ENCODE assay signal across 25 mouse cellular contexts in genomic region chr13:82187196-82187595, GRCm38 (mm10).
DNase-seq lines count a peak whose midpoint lies in the region; ATAC-seq and TF ChIP-seq lines count a peak whose summit lies in the region.
"Had no signal": no experiment of that assay in that cellular context is flagged by ENCODE, and none has a peak within 500 bp of the region (broad histone marks: within the 10 kb centered on the region; RNA-seq: fewer than 3 reads in every experiment).

No protein-coding gene starts in this region.

- no peak overlapping the region for H3K9ac ChIP-seq in midbrain, embryonic 14.5 days (replicated peaks; ENCODE audit: low read length)
- no peak overlapping the region for H3K9ac ChIP-seq in midbrain, postnatal 0 days (replicated peaks; ENCODE audit: low read length, poor library complexity, severe bottlenecking)
- H3K9ac ChIP-seq in ES-E14 (ENCODE audit: insufficient read depth, low read depth, low read length, poor library complexity, severe bottlenecking): no peak overlapping the region
- H3K9ac ChIP-seq: embryonic facial prominence, embryonic 13.5 days; forebrain, embryonic 13.5 days; hindbrain, embryonic 12.5 days; hindbrain, embryonic 15.5 days had no signal

- TF ChIP-seq CTCF in midbrain, postnatal 0 days (IDR thresholded peaks at IDR 0.05): no peak

- H3K4me3 ChIP-seq in midbrain, embryonic 14.5 days (replicated peaks; ENCODE audit: low read depth, low read length): no peak overlapping the region
- H3K4me3 ChIP-seq in midbrain, postnatal 0 days (ENCODE audit: low read depth, low read length): no peak overlapping the region
- no peak overlapping the region for H3K4me3 ChIP-seq in ES-E14 (ENCODE audit: insufficient read depth in 1 of 2, low read depth in 1 of 2, low read length in 2 of 2, poor library complexity in 1 of 2, severe bottlenecking in 1 of 2)
- H3K4me3 ChIP-seq: embryonic facial prominence, embryonic 10.5 days; embryonic facial prominence, embryonic 13.5 days; erythroblast, embryonic 14.5 days; forebrain, embryonic 13.5 days; heart, adult 2 months; hindbrain, embryonic 12.5 days; hindbrain, embryonic 15.5 days had no signal

- no peak overlapping the region for H3K4me2 ChIP-seq in midbrain, embryonic 14.5 days (ENCODE audit: low read length)
- H3K4me2 ChIP-seq in midbrain, postnatal 0 days (ENCODE audit: low read depth, low read length, poor library complexity, severe bottlenecking): no peak overlapping the region
- H3K4me2 ChIP-seq: embryonic facial prominence, embryonic 13.5 days; forebrain, embryonic 13.5 days; heart, embryonic 11.5 days; hindbrain, embryonic 12.5 days; hindbrain, embryonic 15.5 days had no signal

- no peaks in the 10 kb centered on the region for H3K4me1 ChIP-seq in midbrain, embryonic 14.5 days (ENCODE audit: control insufficient read depth, insufficient read depth, low read length)
- H3K4me1 ChIP-seq in midbrain, postnatal 0 days (ENCODE audit: insufficient read depth, low read length): no peaks in the 10 kb centered on the region
- no peaks in the 10 kb centered on the region for H3K4me1 ChIP-seq in ES-E14 (ENCODE audit: control insufficient read depth in 2 of 2, insufficient read depth in 2 of 2, low read length in 2 of 2, poor library complexity in 1 of 2)
- H3K4me1 ChIP-seq: embryonic facial prominence, embryonic 10.5 days; embryonic facial prominence, embryonic 13.5 days; forebrain, embryonic 13.5 days; hindbrain, embryonic 12.5 days; hindbrain, embryonic 15.5 days had no signal

- no peak for ATAC-seq in midbrain, embryonic 14.5 days (ENCODE audit: low FRiP score, low TSS enrichment)
- ATAC-seq in midbrain, postnatal 0 days (ENCODE audit: low FRiP score): no peak
- ATAC-seq: CD4-positive, CD25-positive, alpha-beta regulatory T cell, adult 4 months; forebrain, embryonic 13.5 days; forebrain, embryonic 16.5 days; intestine, postnatal 0 days had no signal

- H3K27ac ChIP-seq in midbrain, embryonic 14.5 days (replicated peaks; ENCODE audit: low read depth, low read length): no peak overlapping the region
- no peak overlapping the region for H3K27ac ChIP-seq in midbrain, postnatal 0 days (ENCODE audit: low read depth, low read length)
- H3K27ac ChIP-seq in ES-E14 (ENCODE audit: insufficient read depth, low read depth, low read length, poor library complexity, severe bottlenecking): no peak overlapping the region; the same call in 1 of the 2 replicates
- H3K27ac ChIP-seq: embryonic facial prominence, embryonic 10.5 days; embryonic facial prominence, embryonic 13.5 days; forebrain, embryonic 13.5 days; heart, adult 2 months; hindbrain, embryonic 12.5 days; hindbrain, embryonic 15.5 days had no signal

- no peaks in the 10 kb centered on the region for H3K36me3 ChIP-seq in midbrain, embryonic 14.5 days (ENCODE audit: control insufficient read depth, insufficient read depth, low read length)
- no peaks in the 10 kb centered on the region for H3K36me3 ChIP-seq in midbrain, postnatal 0 days (ENCODE audit: insufficient read depth, low read length)
- H3K36me3 ChIP-seq in ES-E14 (ENCODE audit: control insufficient read depth, insufficient read depth, low read length, poor library complexity, severe bottlenecking): no peaks in the 10 kb centered on the region
- H3K36me3 ChIP-seq: embryonic facial prominence, embryonic 10.5 days; embryonic facial prominence, embryonic 13.5 days; hindbrain, embryonic 12.5 days; hindbrain, embryonic 15.5 days had no signal

- in situ Hi-C loops in ES-E14 (cut with MboI; ENCODE audit: low sequenced_read_pairs in 2 of 2, unreplicated experiment in 2 of 2): no loop called here

- no peaks in the 10 kb centered on the region for H3K27me3 ChIP-seq in midbrain, embryonic 14.5 days (ENCODE audit: control insufficient read depth, insufficient read depth, low read length)
- H3K27me3 ChIP-seq in midbrain, postnatal 0 days (ENCODE audit: insufficient read depth, low read length): no peaks in the 10 kb centered on the region
- H3K27me3 ChIP-seq: embryonic facial prominence, embryonic 13.5 days; forebrain, embryonic 13.5 days; hindbrain, embryonic 12.5 days; hindbrain, embryonic 15.5 days had no signal

- peak; percentile 1 for DNase-seq in midbrain, embryonic 14.5 days
- DNase-seq in midbrain, postnatal 0 days (ENCODE audit: low spot score): no peak
- peak; percentile 50 for DNase-seq in ES-E14 (ENCODE audit: low read depth, low spot score)
- DNase-seq in ZHBTc4 (ENCODE audit: low read depth, low spot score): peak; percentile 70
- no peak for DNase-seq in layer of hippocampus, adult 8-10 months (ENCODE audit: low spot score in 2 of 2)
- no peak for DNase-seq in kidney, adult 9 months
- DNase-seq: adrenal gland, adult 2 months; adrenal gland, postnatal 14 days; cerebellum, adult 11 months; cerebellum, adult 2 months; cerebellum, adult 9-11 months; cerebellum, postnatal 25 days; gastrocnemius, postnatal 10 days; gastrocnemius, postnatal 36 days; heart, adult 2 months had no signal

- H3K9me3 ChIP-seq in midbrain, embryonic 14.5 days (ENCODE audit: control insufficient read depth, low read length): no peaks in the 10 kb centered on the region
- no peaks in the 10 kb centered on the region for H3K9me3 ChIP-seq in midbrain, postnatal 0 days (ENCODE audit: low read length)
- H3K9me3 ChIP-seq in ES-E14 (ENCODE audit: control insufficient read depth, insufficient read depth, low read depth, low read length): peaks cover 3% of the 10 kb centered on the region; the same call in 1 of the 2 replicates
- H3K9me3 ChIP-seq: embryonic facial prominence, embryonic 13.5 days; forebrain, embryonic 13.5 days; hindbrain, embryonic 15.5 days had no signal

TF ChIP-seq in ES-E14, 5 proteins besides CTCF, POLR2A, EP300 and RAD21:
- TF ChIP-seq ZNF384 (IDR thresholded peaks at IDR 0.05; ENCODE audit: low read depth, low read length) (no peak), HCFC1 (IDR thresholded peaks at IDR 0.05; ENCODE audit: borderline replicate concordance, insufficient read depth, low read length) (no peak), MAFK (IDR thresholded peaks at IDR 0.05; ENCODE audit: insufficient read depth, low read depth, low read length) (no peak)

Comparison
In these comparisons a context has a peak if more than half of its experiments do, and no peak if none do; other contexts are left out.
1. DNase-seq: peak in midbrain, embryonic 14.5 days (single experiment), ES-E14 (single experiment) and ZHBTc4 (single experiment); none in midbrain, postnatal 0 days (single experiment), layer of hippocampus, adult 8-10 months (0 of 2) and kidney, adult 9 months (single experiment).